Mouse (Mus musculus) heart, adult 8-10 months (tissue): ENCODE measurements at regions not wholly inside any gene's neighbourhood (a gene's known extent, or its start where the extent isn't known, plus 50 kb on each side); places are given as distances from the start of the nearest gene placed in this dataset.

ENCODE experiments used
- DNase-seq: peaks from one replicate; pipeline ENCODE4 v3.0.0; 2022; ENCODE audit warnings: low spot score

DNA sequence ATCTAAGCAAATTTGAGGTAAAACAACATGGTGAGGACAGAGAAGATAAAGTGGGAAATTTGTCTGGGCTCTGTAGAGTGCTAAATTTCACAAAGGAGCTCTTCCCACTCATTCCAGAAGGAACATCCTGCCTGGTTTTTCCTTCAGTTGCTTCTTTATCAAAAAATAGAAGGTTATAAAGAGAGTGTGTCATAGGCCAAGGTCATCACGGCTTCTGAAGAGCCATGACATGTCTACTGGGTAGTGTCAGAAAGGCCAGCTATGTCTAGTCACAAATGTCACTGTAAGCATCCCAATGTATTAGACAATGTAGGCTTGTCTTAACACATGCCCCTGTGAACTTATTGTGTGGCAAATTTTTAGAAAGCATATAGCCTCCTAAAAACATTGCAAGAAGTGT, 132.5 kb upstream of the Zeb2 start:
- DNase-seq = no peak

DNA sequence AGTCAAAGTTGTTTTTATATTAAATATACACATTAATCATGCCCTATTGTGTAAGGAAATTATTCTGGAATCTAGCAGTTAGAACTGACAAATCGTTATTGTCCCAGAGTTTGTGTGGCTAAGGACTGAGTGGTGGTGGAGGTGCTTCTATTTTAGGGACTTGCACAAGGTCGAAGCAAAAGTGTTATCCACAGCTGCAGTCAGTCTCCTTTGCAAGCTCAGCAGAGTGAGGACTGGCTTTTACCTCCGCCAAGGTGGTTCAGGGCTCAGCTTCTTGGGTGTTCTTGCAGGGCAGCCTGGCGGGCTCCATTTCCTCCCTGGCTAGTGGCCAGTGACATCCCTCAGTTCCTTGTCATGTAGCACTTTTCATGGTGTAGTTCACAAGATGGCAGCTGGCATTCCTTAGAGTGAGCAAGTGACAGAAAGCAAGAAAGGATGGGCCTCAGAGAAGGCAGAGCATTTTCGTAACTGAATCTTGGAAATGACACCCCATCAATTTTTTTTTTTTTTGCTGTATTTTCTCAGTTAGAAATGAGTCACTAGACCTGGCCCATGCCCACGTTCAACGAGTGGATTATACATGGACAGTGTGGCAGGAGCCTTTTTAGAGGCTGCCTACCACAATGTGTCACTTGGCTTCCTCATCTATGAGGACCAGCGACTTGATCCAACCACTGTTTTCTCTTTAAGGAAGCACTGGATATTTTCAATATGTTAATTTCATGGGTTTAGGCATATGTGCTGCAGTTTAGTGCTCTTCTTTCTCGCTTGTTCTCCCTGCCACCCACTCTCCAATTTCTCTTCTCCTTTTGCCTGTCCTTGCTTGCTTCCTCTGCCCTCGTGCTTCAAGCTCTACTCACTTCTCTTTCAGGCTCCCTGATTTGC, 129.1 kb upstream of the Zeb2 start:
- no peak for DNase-seq

DNA sequence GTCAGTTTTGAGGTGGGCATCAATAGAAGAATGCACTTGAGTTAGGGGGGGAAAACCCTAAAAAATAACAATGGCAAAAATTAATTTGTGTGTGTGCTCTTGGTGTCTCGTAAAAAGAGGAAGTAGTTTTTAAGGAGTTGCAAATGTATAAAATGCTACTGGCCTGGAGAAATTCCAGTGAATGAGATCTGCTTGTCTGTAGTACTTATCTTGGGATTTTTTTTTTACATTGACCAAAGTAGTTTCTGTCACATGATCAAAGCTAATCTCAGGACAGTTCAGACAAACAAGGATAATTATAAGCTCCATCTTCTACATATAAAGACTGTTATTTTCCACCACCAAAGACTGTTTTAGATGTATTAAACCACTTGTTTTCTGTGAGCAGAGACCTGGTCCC, 128.3 kb upstream of the Zeb2 start:
- no peak for DNase-seq

DNA sequence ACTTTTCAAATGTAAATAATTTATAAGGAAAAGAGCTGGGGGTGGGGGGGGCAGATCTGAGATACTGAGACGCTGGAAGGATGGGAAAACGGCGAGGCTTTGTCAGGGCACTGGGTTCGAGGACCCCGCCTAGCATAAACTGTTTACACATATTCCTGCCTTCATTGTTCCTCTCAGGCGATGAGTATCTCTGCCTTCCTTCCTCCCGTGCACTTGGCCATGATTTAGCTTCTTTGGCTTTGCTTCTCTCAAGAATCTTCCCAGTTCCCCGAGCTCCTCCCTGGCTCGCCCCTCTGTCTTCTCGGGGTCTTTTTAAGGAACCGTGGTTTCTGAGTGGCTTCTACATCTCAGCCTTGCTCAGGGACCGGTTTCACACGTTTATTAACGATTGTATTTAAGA, 127.3 kb upstream of the Zeb2 start:
- no peak for DNase-seq

DNA sequence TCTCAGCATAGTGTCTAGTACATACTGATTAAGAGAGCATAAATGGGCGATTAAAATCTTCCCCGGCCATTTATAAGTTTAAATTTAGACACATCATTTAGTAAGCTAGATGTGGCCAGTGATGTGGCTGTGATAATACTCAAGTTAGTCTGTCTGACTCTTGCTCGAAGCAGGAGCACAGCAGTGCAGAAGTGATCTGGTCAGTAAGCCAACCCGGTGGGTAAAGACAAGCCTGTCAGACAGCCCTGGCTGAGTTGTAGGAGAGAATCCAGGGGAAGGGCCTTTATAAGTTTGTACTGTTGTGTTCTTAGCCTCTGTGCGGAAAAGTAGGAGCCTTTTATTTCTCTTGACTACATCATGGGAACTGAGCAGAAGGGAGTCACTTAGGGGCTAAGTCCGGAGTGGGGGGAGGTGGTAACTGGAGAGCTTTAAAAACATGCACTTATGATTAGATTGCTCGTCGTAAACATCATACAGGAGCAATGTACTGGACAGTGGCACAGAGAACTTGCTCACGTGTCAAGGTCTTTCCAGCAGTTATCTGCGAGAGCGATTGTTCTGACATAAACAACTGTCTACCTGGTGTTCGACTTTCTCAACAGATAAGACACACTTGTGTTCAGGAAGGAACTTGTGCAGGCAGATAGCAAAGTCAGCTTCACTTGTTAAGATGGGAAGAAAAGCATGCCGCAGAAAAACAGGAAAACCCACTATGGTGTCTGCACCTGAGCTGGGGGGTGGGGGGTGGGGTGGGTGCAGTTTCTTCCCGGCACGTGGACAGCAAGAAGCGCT, 122.5 kb upstream of the Zeb2 start:
- DNase-seq = no peak

DNA sequence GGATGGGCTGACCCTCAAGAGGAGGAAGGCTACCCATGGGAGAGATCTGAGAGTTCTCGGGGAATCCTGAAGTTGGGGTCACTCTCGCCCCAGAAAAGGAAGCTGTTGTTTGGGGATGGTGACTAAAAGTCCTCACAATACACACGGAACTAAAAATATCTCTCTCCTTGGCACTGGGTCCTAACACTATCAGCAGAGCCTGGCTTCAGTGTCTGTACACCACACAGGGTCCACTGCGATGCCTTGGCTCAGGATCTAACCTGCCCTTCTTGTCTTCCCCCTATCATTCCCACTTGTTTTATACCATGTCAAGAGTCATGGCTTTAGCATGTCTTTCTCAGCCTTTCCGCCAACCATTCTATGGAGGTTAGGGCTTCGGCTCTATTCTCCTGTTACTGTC, 121.8 kb upstream of the Zeb2 start:
- peak; percentile 64 for DNase-seq

DNA sequence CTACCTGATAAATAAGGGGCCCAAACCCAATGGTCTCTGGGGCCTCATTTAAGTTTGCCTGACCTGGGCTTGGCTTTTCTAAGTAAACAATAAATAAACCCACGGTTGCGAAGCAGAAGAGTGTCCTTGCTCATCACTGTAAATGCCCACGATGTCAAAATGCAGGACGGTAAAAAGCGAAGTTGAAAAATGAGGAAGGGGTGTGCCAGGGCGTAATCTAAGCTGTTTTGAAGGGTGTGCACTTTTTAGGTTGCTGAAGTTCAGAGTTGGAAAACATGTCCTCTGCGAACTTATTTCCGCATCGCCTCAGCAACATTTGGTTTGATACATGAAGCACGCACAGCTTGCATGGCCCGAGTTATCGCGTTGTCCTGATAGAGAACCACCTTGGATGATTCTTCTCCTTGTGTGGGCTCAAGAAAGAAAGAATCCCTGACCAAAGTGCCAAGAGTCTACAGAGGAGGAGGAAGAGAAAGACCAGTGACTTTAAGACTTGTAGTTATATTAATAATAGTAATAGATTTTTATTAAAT, 119.0 kb upstream of the Zeb2 start:
- peak; percentile 27 for DNase-seq

DNA sequence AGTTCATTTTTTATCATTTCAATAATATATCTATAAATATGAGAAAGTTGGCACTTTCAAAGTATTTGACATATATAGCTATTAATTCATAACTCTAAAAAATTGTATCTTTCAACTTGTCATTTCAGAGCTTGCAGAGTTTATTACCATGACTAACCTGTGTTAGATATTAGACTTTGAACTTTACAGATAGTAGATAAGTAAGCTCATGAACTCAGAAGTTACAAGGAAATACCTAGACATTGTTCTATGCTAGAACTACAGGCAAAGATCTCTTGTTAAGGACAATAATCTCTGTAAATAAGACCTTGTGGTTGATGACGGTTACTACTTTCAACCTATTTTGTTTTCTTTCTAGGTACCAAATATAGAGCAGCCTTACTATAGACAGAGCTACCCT, 117.0 kb upstream of the Zeb2 start:
- no peak for DNase-seq

DNA sequence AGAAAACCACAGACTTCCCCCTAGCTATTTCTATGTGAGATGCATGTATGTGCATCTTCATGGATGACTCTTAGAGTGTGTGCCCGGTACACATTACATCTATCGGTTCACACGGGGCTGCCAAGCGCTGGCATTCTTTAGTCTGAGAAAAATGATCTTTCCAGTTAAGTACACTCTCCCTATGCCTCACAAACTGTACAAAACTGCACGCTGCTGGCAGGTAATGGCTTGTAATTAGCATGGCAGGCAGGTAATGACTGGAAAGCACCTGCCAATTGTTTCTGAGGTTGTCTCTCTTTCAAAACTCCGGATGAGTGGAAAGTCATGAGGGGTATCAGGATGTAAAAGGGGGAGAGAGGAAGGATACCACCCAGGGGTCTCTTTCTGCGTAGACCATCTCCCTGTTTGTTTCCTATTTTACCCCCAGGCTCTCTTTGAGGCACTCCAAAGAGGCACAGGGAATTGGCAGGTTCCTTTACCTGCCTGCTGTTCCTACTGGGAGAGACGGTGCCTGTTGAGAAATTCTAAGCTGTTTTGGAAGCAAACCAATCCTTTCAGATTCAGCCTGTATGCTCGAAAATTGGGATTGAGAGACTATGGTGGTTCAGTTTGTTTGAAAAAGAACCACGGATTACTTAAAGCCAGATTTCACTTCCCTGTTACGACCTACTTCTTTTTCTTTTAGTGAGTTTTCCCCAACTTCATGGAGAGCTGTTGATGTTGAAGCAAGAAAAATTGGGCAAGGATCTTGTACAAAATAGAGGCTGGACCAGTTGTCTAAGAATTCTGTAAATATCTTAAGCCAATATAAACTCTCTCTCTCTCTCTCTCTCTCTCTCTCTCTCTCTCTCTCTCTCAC, 113.4 kb upstream of the Zeb2 start:
- DNase-seq = no peak

DNA sequence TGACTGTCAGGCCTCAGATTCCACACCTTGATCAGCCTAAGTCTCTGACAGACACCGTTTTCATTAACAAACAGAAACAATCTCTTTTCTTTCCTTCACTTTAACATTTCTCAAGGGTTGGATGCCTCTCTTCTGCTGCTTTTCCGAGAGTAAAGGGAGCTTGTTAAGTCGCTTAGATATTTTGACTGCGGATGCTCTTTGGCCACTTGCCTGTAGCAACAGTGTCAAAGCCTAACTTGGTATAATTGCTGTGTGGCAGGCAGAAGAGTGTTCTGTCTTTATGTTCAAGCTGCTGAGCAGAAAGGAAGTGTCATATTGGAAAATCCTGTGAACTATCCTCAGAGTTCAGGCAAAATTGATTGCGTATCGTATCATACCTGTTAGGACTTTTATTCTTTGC, 112.3 kb upstream of the Zeb2 start:
- DNase-seq = no peak

DNA sequence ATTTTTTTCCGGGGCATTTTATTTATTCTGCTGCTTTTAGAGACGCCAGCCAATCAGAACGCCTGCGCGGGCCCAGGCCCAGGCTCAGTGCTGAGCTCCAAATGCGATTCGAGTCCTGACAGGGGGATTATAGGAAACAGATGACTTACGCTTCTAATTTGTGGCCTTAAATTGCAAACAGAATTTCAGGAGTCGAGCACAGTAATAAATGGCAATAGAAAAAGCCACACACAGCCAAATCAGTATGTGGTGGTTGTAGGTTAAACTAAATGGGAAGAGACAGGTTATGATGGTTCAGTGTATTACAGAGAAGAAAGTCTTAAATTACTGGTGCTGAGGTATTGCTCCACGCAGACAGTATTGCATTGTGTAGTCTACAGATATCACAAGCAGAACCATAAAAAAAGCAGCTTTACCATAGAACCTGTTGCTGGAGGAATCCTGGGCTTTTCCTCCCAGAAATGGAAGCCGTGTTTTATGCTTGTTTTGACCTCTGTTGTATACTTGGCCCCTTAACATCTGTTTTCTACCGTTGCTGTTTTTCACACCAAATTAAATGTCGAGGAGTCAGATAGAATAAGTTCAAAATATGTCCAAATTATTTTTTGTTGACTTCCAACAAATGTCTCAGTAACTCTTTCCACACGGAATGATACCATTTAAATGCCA, 110.2 kb upstream of the Zeb2 start:
- no peak for DNase-seq

DNA sequence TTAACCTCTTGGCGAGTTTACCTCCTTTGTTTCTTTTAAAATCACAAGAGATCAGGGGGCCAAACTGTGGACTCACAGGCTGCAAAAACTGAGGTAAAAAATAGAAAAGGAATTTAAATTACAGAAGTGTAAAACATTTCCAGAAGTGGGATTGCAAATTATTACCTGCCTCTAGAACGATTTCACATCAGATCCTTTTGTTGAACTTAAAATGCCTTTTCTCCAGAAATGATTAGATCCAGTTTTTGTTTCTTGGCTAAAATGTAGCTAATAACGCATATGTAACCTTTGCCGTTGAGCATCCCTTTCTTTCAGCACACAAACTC, 108.8 kb upstream of the Zeb2 start:
- DNase-seq = no peak

DNA sequence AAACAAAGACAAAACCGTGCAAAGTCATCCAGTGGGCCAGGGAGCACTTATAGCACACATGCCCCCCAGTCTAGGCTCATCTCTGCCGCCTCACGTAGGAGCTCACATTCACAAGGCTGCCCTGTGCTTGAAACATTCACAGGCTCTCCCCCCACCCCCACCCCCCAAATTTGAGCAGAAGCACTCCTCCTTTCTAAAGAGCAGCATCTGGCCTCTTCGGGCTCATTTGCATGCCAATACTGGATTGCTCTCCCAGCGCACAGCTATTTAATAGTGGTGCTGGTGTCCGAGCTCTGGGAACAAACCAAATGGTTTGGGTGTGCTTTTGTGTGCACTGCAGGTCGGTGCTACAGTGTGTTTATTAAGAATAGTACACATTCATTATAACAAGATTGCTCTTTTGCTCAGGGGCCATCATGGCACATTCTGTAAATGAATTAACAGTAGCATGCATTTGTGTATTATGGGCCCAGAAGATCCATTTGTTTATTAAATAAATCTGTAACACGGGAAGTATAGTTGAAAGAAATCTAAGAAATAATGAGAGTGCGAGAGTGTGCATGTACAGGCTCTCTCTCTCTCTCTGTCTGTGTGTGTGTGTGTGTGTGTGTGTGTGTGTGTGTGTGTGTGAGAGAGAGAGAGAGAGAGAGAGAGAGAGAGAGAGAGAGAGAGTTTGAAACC, 108.3 kb upstream of the Zeb2 start:
- no peak for DNase-seq

DNA sequence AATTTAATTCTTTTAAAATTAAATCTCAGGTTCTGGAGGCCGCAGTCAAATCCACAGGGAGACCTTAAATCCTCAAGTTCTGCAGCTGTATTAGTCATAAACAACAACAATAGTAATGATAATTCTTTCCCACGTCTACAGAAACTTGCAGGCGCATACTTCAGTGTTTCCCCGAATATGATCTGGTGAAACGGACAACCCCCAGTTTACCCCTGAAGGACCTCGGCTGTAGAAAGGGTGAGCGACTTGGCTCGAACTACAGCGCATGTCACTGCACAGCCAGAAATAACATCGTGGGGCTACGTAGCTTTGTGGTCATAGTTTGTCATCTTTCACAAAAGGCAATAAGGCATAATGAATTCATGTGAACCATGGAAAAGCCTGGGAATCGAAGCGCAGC, 105.0 kb upstream of the Zeb2 start:
- DNase-seq = no peak

DNA sequence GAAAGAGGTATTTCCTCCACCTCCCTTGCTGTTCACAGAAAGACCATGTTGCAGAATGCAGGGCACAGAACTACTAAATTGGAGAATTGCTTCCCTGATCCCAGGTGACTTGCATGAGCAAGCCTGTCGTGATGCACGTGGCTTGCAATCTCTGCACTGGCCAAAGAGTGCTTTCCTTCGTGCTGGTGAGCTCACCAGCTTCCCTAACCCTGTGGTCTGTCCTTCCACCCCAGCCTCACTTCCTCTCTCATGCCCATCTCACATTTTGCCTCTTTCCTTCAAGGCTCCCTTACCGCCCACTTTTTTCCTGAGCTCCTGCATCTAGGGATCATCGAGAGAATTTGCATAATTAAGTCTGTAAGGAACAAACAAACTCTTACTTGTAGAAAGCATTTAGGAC, 102.7 kb upstream of the Zeb2 start:
- no peak for DNase-seq

DNA sequence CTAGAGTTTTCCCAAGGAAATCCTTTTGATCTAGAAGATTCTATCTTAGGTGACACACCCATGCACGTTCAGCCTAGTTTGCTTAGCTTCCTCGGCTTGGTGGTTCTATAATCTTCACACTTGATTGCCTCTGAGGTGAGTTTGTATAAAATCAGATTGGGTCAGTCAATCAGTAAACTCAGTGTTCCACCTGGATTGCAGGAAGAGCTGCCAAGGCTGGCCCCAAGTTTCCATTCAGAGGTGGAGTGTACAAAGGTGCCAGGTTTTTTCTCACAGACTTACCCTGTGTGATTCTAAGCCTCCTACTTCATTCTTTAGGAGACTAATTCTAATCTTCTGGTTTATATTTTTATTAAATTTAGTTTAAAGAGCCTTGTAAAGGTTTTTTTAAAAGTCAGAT, 95.6 kb upstream of the Zeb2 start:
- no peak for DNase-seq

DNA sequence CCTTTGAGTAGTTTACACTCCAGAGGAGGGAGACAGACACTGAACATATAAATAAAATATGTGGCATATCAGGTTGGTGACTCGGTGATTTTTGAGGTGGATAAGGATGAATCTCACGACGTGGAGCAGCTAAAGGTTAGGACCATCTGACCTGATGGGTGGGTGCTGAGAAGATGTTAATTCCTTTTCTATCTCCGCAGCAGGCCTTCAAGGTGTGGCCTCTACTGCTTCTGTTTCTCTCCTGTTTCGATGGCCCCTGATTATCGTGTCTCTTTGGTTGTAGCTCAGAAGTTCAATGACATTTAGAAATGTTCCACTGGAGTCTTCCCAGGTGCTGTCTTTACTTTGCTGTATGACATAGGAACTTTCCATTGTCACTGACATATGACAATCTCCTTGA, 91.3 kb upstream of the Zeb2 start:
- no peak for DNase-seq

DNA sequence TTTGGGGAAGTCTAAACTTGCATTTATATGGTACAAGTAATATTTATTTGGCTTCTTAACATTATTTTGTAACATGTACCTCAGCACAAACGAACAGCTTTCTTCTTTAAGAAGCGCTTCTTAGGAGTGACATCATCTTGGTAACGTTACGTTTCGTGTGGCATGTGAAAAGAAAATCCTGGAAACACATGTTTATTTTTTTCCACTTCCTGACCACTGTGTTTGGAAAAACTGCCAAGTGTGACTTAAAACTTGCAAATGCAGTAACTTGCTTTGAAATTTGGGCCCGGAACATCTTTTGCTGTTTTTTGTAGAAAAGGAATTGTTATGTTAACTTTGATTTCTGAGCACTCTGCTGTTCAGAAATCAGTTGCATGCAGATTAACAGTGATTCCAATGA, 88.6 kb upstream of the Zeb2 start:
- DNase-seq = no peak

DNA sequence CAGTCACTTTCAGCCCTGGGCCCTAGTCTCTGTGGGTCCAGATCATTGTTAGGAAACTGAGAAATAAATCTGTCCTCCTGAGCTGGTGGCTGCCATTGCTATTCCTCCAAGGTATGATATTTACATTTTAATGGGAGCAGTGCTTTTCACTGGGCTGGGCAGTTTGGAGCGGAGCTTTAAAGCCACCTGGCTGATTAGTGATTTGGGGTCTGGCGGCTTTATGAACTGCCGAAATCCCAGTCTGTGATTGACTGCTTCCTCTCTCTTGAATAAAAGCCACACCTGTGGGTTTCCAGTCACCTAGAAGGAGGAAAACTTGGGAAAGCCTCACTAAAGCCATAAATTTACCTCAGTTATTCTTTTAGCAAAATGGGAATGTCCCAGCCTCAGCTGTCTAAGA, 88.0 kb upstream of the Zeb2 start:
- DNase-seq = no peak

DNA sequence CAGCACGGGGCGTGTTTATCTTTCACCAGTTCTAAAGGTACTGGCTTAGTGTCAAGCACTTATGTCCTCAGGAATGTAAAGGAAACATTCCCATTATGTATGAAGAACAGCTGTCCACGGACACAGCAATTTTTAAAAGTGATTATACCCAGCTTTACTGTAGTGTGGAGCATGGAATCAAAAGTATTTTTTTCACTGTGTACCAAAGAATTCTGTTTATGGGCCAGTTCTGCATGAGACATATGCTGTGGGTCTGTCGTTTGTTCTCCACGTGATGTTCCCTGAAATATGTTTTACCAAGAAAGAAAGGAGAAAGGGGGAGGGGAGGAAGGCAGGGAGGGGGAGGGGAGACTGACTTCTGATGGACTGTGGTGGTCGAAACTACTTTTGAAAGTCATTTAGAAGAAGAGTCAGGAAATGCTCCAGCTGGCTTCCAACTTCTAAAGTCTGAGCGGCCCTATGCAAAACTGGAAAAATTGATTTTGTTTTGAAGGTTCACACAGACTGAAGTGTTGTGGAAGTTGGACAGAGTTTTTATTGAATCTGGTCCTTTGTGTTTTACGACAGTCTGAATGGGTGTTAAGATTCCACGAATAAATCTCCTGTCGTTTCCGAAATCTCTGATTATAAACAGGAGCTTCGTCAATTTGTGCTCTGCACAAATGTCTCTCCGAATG, 80.9 kb upstream of the Zeb2 start:
- DNase-seq = no peak
